Mouse (Mus musculus): ENCODE results near the gene Mak. TPM values are rescaled to one million over a fixed set of nuclear protein-coding genes. Genes with fewer than 3 reads are reported as not detected.

The Mak gene
- total and polyA plus RNA-seq, 3 experiments, result not detected

GRCm38 (mm10) chr13:41128326-41128725, 48.8 kb upstream of the Mak start:
- dilution Hi-C loops (cut with MboI; ENCODE audit: extremely low pct_ligation_motif_present, extremely low pct_unique_long_range_greater_than_20kb, low sequenced_read_pairs) (no loop called here), in situ Hi-C loops (cut with MboI; ENCODE audit: low pct_ligation_motif_present, low pct_unique_long_range_greater_than_20kb, low sequenced_read_pairs) (loop anchor here (25.0 kb wide), 1 partner anchor 434 kb away; no protein-coding TSS in a partner anchor)
- Histone ChIP-seq H3K27ac (ENCODE audit: insufficient read depth, low read depth) (no peak overlapping the region), H3K79me2 (replicated peaks; ENCODE audit: control insufficient read depth, extremely low read depth, insufficient read depth, poor library complexity, severe bottlenecking) (no peaks in the 10 kb centered on the region), H3K4me3 (replicated peaks in 1 of 3; ENCODE audit: low read depth in 2 of 3, low read length in 2 of 3, poor library complexity in 1 of 3) (no peak overlapping the region), H3K27me3 (replicated peaks) (no peaks in the 10 kb centered on the region), H3K36me3 (replicated peaks in 1 of 2; ENCODE audit: control insufficient read depth in 1 of 2, insufficient read depth in 1 of 2, low read length in 1 of 2) (peaks cover 0 to 2% of the 10 kb centered on the region in 2 experiments), H3K9ac (ENCODE audit: insufficient read depth, low read depth) (peak overlapping the region; percentile 5; the same call in 1 of the 2 replicates), H3K4me2 (ENCODE audit: insufficient read depth, low read depth, poor library complexity, severe bottlenecking) (peak overlapping the region; percentile 48), H3K9me3 (replicated peaks; ENCODE audit: low read length) (no peaks in the 10 kb centered on the region), H3K4me1 (ENCODE audit: control insufficient read depth in 1 of 2, insufficient read depth in 2 of 2) (peaks cover 0 to 18% of the 10 kb centered on the region in 2 experiments; a peak in 2 of 4 replicates)
- no peak for TF ChIP-seq RCOR1 (conservative IDR thresholded peaks at IDR 0.05; ENCODE audit: low read depth, low read length)
- 0 out of 4 replicates have a peak, but pooled peaks of 1 of the 2 experiments have one; percentile 1 for TF ChIP-seq CTCF (conservative IDR thresholded peaks at IDR 0.05 in 1 of 2, IDR thresholded peaks at IDR 0.05 in 1 of 2; ENCODE audit: low read depth in 2 of 2, low read length in 2 of 2)
- TF ChIP-seq BHLHE40 (IDR thresholded peaks at IDR 0.05; ENCODE audit: low read depth, low read length), result peak; percentile 31; the same call in 1 of the 2 replicates
- TF ChIP-seq RAD21 (IDR thresholded peaks at IDR 0.05; ENCODE audit: low read depth, low read length), result no peak
- no peak for TF ChIP-seq JUN (IDR thresholded peaks at IDR 0.05; ENCODE audit: insufficient read depth, low read depth, low read length)
- TF ChIP-seq MAFK (IDR thresholded peaks at IDR 0.05; ENCODE audit: insufficient replicate concordance, low read length), result no peak
- TF ChIP-seq SMC3 (IDR thresholded peaks at IDR 0.05; ENCODE audit: low read depth, low read length), result 0 out of 2 replicates have a peak, but pooled peaks have one; percentile 2
- TF ChIP-seq IRF4 (IDR thresholded peaks at IDR 0.05; ENCODE audit: low read depth, low read length), result peak; percentile 34
- peak; percentile 54 for DNase-seq (ENCODE audit: extremely low read depth)

DNA sequence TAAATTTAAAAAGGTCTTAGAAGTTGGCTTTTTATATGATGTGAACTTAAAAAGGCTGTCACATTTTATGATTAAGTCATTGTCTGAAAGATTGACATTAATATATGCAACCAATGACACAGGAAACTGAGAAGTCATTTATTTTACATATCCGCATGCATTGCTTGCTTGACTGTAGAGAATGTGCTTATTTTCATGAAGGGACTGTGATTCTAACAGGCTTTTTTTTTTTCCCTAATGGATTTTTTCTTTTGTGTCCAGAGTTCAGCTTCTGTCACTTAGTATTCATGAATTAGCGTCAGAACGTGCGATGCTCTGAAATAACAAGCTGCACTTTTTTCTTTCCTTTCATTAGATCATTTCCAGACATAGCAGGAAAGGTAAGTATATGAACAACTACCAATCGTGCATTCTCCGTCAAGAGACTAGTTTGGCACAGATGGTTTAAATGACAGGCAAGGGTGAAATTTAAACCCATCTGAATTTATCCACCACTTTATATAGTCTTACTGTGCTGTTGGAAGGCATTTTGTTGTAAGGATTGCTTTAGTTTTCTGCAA, 44.2 kb upstream of the Mak start:
- no peaks in the 10 kb centered on the region for H3K27me3 ChIP-seq (replicated peaks)
- no peak overlapping the region for H3K9ac ChIP-seq (ENCODE audit: insufficient read depth, low read depth)
- H3K27ac ChIP-seq (ENCODE audit: insufficient read depth, low read depth), result no peak overlapping the region
- H3K4me2 ChIP-seq (ENCODE audit: insufficient read depth, low read depth, poor library complexity, severe bottlenecking), result no peak overlapping the region
- in situ Hi-C loops (cut with MboI; ENCODE audit: low pct_ligation_motif_present, low pct_unique_long_range_greater_than_20kb, low sequenced_read_pairs) (no loop called here), dilution Hi-C loops (cut with MboI; ENCODE audit: extremely low pct_ligation_motif_present, extremely low pct_unique_long_range_greater_than_20kb, low sequenced_read_pairs) (no loop called here)
- H3K4me3 ChIP-seq (replicated peaks in 1 of 3; ENCODE audit: low read depth in 2 of 3, low read length in 2 of 3, poor library complexity in 1 of 3), result no peak overlapping the region
- TF ChIP-seq SMC3 (IDR thresholded peaks at IDR 0.05; ENCODE audit: low read depth, low read length) (no peak), MYC (IDR thresholded peaks at IDR 0.05; ENCODE audit: low read depth, low read length) (no peak), GABPA (IDR thresholded peaks at IDR 0.05; ENCODE audit: insufficient replicate concordance, low read depth, low read length) (no peak), MAX (IDR thresholded peaks at IDR 0.05; ENCODE audit: low read length) (no peak), NRF1 (IDR thresholded peaks at IDR 0.05; ENCODE audit: low read depth, low read length) (no peak), ZMIZ1 (IDR thresholded peaks at IDR 0.05; ENCODE audit: low read depth, low read length) (no peak), ETS1 (conservative IDR thresholded peaks at IDR 0.05; ENCODE audit: low read depth, low read length) (no peak), POLR2A (IDR thresholded peaks at IDR 0.05; ENCODE audit: low read depth, low read length) (no peak), HCFC1 (IDR thresholded peaks at IDR 0.05; ENCODE audit: low read depth, low read length) (no peak), NELFE (IDR thresholded peaks at IDR 0.05; ENCODE audit: low read depth, low read length) (no peak), CHD2 (IDR thresholded peaks at IDR 0.05; ENCODE audit: low read length) (no peak), ELF1 (IDR thresholded peaks at IDR 0.05; ENCODE audit: low read depth, low read length) (no peak), JUN (IDR thresholded peaks at IDR 0.05; ENCODE audit: insufficient read depth, low read depth, low read length) (no peak), USF2 (conservative IDR thresholded peaks at IDR 0.05; ENCODE audit: low read depth, low read length) (no peak), USF1 (IDR thresholded peaks at IDR 0.05; ENCODE audit: low read depth, low read length) (no peak), ZC3H11A (IDR thresholded peaks at IDR 0.05; ENCODE audit: low read depth, low read length) (no peak), EP300 (IDR thresholded peaks at IDR 0.05; ENCODE audit: low read length) (no peak), SIN3A (IDR thresholded peaks at IDR 0.05; ENCODE audit: low read length) (no peak)
- DNase-seq (ENCODE audit: extremely low read depth), result no peak
- no peaks in the 10 kb centered on the region for H3K9me3 ChIP-seq (replicated peaks; ENCODE audit: low read length)
- H3K36me3 ChIP-seq (replicated peaks in 1 of 2; ENCODE audit: control insufficient read depth in 1 of 2, insufficient read depth in 1 of 2, low read length in 1 of 2), result no peaks in the 10 kb centered on the region
- no peaks in the 10 kb centered on the region for H3K79me2 ChIP-seq (replicated peaks; ENCODE audit: control insufficient read depth, extremely low read depth, insufficient read depth, poor library complexity, severe bottlenecking)
- H3K4me1 ChIP-seq (ENCODE audit: control insufficient read depth in 1 of 2, insufficient read depth in 2 of 2), result peaks cover 13 to 40% of the 10 kb centered on the region in 2 experiments
